Mouse (Mus musculus) cerebellum, adult 9-10 months (tissue): ENCODE data around the gene Tcap.

Experiments used
- DNase-seq: peaks from one replicate; pipeline ENCODE4 v3.0.0; 2022

The Tcap gene

DNA sequence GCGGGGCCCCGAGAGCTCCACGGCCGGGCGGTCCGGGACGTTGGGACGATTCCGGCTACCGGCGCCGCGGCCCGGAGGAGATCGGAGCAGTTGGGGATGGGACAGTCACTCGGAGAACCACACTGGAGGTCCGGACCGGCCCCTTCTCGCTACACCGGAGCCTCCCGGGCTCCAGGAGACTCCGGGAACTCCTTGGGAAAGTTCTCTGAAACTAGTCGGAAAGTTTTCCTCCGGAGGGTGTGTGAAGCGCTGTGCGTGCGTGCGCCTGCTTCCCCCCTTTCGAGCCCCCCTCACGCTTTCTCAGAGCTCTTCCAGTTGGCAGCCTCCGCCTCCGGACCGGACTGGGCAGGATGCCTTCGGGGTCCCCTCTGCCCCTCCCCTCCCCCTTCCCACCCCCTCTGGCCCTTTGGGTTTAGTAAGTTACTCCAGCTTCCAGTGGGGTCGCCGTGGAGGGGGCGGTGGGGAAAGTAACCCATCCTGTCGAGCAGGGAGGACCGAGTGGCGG lies 29.2 kb downstream of the Tcap start:
- no peak for DNase-seq

DNA sequence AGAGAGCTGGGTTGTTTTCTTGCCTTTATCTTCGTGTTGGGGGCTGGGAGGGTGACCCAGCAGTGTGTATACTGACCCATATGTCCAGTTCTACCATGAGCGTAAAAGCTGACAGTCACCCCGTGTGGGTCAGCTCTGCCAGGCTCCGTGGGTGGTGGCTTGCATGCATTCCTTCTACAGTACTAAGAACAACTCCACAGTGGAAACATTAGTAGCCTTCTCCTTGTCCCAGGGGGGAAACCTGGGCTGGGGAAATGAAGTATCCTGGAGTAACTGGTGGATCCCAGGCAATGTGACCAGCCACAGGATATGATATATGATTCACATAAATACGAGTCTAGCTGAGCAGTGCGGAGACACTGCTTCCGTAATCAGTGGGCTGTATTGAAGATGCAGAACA lies 30.1 kb downstream of the Tcap start:
- DNase-seq: no peak

DNA sequence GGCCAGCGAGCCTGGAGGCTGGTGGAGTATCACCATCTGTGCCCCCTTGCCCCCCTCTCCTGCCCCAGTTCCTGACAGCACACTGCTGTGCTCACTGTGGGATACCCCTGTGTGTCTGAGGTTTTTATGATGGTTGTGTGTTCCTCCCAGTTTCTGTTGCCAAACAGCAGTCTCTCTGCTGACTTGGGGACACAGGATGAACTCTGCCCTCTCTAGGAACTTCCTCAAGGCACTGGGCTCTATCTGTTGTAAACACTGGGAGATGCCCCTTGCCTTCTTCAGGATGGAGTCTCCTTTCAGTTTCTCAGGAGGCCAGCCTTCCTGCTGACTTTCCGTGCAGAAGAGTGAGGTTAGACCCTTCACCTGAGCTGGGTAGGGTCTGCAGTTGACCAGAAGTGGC lies 30.6 kb downstream of the Tcap start:
- no peak for DNase-seq

DNA sequence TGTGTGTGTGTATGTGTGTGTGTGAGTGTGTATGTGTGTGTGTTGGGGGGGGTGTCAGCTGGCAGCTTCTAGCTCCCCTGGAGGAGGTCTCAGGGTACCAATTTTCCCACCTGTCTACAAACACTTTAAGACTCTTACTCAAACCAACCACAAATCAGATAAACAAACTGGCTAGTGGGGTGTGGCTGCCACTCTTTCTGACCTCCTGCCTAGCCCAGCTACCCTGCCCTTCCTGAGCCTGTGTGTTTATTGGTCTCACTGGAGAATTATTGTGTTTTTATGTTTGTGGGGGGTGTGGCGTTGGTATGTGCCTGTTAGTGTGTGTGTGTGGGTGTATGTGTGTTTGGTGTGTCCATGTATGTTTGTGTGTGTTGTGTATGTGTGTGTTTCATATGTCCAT lies 33.5 kb downstream of the Tcap start:
- DNase-seq: no peak

DNA sequence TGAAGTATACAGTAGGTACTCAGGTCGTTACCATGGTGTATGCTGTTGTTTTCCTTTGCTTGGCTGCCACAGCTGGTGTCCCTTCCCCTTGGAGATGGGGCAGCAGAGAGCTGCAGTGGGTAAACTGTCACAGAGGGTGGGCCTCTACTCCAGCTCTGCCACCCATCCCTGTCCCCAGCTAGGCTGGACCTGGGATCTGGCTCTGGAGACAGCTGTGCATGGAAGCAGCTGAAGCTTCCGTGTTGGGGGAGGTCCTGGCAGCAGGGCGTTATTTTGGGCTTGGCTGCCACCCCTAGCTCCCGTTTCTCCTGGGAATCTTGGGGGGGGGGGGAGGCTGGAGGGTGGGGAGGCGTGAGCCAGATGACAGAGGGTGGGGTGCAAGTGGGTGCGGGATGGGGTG lies 34.7 kb downstream of the Tcap start:
- no peak for DNase-seq

DNA sequence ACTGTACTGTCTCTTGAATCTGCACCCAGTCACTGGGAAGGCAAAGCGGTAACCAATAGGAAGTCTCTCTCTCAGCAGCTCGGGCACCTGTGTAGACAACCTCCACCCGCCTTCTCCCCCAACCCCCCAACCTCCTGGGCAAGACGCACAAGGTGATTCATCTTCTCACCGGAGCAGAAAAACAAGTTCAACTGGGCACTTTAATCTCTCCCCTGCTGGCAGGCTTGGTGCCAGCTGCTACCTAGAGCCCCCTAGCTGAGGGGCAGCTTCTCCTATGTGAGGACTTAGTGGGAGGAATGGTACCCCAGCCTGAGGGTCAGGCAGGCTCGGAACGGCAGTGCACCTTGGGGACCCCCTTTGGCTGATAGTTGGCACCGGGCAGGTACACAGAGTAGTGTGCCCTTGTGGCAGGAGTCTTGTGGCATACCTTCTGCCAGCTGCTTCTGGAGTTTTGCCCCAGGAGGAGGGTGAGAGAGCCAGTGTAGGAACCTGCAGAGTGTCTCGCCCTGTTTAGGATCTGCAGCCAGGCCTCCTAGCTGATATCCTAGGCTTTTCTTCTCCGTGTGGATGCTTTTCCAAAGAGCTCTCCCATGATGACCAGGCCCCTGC lies 35.4 kb downstream of the Tcap start:
- DNase-seq: no peak

DNA sequence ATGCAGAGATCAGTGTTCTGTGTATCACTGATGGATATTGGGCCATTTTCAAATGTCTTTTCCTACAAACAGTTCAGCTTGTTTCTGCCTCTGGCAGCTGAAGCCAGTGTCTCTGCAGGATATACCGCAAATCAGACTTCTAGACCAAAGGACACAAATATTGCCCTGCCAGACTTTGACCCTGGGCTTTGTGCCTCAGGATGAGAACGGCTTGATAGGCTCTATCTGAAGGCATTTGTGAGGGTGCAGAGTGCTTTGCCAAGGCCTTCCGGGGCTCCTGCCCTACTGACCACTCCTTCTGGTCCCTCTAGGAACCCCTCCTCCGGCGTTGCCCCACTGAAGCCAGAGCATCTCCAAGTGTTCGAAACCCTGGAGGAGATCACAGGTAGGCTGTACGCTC lies 43.0 kb downstream of the Tcap start:
- no peak for DNase-seq

DNA sequence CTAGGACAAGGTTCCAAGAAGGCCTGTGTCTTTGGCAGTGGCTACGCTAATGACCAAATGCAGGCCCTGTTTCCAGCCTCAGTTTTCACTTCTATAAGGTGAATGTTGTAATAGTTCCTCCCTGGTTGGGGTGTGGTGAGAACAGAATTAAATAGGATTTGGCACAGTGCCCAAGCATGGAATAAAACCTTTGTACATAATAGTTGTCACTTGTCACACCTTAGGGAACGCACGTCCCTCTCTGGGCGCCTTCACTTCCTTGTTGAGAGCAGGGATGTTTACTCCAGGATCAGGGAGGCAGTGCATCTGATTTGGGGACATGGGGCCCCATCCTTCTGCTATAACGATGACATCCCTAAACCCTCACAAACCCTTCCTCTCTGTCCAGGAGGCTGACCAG lies 44.8 kb downstream of the Tcap start:
- no peak for DNase-seq

DNA sequence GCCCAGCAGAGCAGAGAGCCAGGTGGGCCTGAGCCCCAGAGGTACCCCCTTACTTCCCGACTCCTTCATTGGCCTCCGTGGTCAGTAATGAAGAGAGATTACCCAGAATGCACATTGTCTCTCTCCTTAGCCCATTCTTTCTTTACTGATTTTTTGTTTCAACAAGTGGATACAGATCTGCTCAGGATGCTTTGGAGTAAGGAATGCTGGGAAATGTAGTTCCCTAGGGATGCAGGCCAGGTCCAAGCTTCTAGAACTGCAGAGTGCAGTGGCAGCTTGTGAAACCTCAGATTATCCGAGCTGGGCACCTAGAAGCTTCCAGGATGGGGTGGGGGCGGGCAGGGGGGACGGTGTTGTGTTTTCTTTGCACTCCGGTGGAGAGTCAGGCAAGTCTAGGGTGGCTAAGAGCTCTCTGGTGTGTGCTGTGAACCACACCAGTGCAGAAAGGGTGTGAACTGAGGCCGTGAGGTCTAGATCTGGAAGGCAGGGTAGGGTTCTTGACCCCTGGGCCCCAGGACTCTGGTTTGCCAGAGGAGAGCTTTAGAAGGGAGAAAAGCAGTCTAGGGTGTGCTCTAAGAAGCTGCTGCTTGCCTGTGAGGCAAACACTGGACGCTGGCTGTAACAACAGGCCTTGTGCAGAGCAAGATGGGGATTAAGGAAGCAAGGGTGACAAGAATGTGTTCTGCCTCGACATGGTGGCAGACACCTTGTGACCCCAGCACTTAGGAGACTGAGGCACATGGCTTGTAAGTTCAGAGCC lies 48.3 kb downstream of the Tcap start:
- DNase-seq: no peak
